Mouse (Mus musculus): ENCODE data around the gene Ccdc54.

Ccdc54 gene

GRCm38 (mm10) chr16:50542554-50543333 is 48.2 kb downstream of the Ccdc54 start:
- DNase-seq (ENCODE audit: low spot score in 2 of 2), result no peak

Data from frontal cortex, postnatal 36 days (tissue).